Mouse (Mus musculus): ENCODE measurements at regions not wholly inside any gene's neighbourhood (a gene's known extent, or its start where the extent isn't known, plus 50 kb on each side); places are given as distances from the start of the nearest gene placed in this dataset.

DNA sequence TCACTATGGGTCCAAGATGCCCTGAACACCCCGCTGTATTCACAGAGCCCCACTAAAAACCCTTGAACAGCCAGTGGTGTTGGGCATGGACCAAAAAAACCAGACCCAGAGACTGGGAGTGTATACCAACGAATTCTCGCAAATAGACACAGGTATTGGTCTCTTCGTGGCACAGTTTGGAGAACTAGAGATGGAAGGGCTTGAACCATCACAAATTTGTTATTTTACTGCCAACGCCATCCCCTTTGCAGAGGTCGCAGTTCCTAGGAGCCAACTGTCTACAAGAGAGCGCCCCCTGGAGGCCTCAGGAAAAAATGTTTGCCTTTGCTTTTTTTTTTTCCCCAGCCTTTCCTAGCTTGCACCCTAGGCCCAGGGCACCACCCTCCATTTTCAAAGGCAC lies 99.1 kb downstream of the Edn3 start:
- TF ChIP-seq CTCF (IDR thresholded peaks at IDR 0.05; ENCODE audit: control insufficient read depth, insufficient read depth, insufficient read length), result no peak
- no peak for TF ChIP-seq MAX (IDR thresholded peaks at IDR 0.05)
- no peak for TF ChIP-seq MYOD1 (IDR thresholded peaks at IDR 0.05; ENCODE audit: control insufficient read depth, insufficient read length, low read depth)

All from C2C12 (cell line).